Mouse (Mus musculus) liver, adult 2 months (tissue): ENCODE measurements at regions not wholly inside any gene's neighbourhood (a gene's known extent, or its start where the extent isn't known, plus 50 kb on each side); places are given as distances from the start of the nearest gene placed in this dataset.

ENCODE experiments used
- DNase-seq: peaks from one replicate; pipeline ENCODE4 v3.0.0-alpha.2; 2011; ENCODE audit warnings: low read depth, low spot score; ENCODE audit errors: extremely low read depth
- H3K27ac ChIP-seq: fragments of 200-500 bp; replicated peaks from 2 replicates; pipeline ENCODE4 v1.5.1; 2012; ENCODE audit warnings: low read depth, mild to moderate bottlenecking, control low read depth, inconsistent platforms, low read length; ENCODE audit not compliant: insufficient read depth
- H3K27me3 ChIP-seq: fragments of 200-500 bp; 2 replicates; pipeline ENCODE4 v1.6.1; 2012; ENCODE audit warnings: mild to moderate bottlenecking, moderate library complexity, low read length, inconsistent platforms; ENCODE audit not compliant: control insufficient read depth, insufficient read depth
- H3K36me3 ChIP-seq: fragments of 200-500 bp; 2 replicates; pipeline ENCODE4 v1.6.1; 2012; ENCODE audit warnings: low read length, inconsistent platforms; ENCODE audit not compliant: control insufficient read depth, insufficient read depth
- H3K4me1 ChIP-seq: fragments of 200-500 bp; 2 replicates; pipeline ENCODE4 v1.6.1; 2011; ENCODE audit warnings: low read length; ENCODE audit not compliant: control insufficient read depth, insufficient read depth
- H3K4me3 ChIP-seq: fragments of 200-500 bp; 2 replicates; pipeline ENCODE4 v1.5.1; 2011; ENCODE audit warnings: low read depth, mild to moderate bottlenecking, control low read depth, low read length, moderate library complexity; ENCODE audit not compliant: insufficient read depth
- H3K79me2 ChIP-seq: fragments of 200-500 bp; 2 replicates; pipeline ENCODE4 v1.6.1; 2012; ENCODE audit warnings: inconsistent platforms, mild to moderate bottlenecking, low read length, moderate library complexity; ENCODE audit not compliant: control insufficient read depth, insufficient read depth
- H3K9ac ChIP-seq: fragments of 200-500 bp; 2 replicates; pipeline ENCODE4 v1.6.1; 2012; ENCODE audit warnings: low read depth, mild to moderate bottlenecking, control low read depth, inconsistent platforms, low read length
- CTCF ChIP-seq: fragments of 200-500 bp; IDR thresholded peaks from 2 replicates; pipeline ENCODE4 v1.5.1; 2011; ENCODE audit warnings: low read depth, low read length, control low read depth
- POLR2A ChIP-seq: fragments of 200-500 bp; IDR thresholded peaks from 2 replicates; pipeline ENCODE4 v1.6.1; 2011; ENCODE audit warnings: low read length, control low read depth; ENCODE audit not compliant: insufficient read depth; ENCODE audit errors: extremely low read depth
- WGBS: fragments of 180-500 bp; shearing (Covaris S2); methylation state at CpG from one replicate; pipeline ENCODE4 v1.1.7; 2018; 5-methylcytosine and 5-hydroxymethylcytosine counted together

DNA sequence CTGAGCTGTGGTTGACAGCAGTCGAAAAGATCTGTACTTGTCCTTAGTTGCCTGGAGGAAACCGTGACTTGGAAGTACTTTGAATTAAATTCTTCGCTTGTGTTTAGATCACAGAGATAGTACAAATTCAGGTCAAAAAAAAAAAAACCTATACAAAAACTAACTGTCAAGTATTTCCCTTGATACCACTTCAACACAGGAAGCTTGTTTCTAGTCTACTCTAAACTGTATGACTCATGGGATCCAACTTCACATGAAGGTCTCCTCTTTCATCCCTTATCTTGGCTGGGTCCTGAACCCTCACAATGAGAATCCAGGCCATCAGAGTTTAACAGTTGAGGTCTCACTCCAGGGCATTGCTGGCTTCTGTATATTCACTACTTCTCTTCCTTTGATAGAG lies 54.8 kb downstream of the Tmem30b start:
- Histone ChIP-seq H3K4me3 (no peak overlapping the region), H3K79me2 (no peaks in the 10 kb centered on the region), H3K4me1 (no peaks in the 10 kb centered on the region), H3K9ac (no peak overlapping the region), H3K27me3 (no peaks in the 10 kb centered on the region), H3K27ac (no peak overlapping the region), H3K36me3 (no peaks in the 10 kb centered on the region)
- 81% methylated on average over 3 of the region's 3 CpGs for WGBS
- no peak for DNase-seq
- no peak for TF ChIP-seq CTCF
- TF ChIP-seq POLR2A, result no peak

DNA sequence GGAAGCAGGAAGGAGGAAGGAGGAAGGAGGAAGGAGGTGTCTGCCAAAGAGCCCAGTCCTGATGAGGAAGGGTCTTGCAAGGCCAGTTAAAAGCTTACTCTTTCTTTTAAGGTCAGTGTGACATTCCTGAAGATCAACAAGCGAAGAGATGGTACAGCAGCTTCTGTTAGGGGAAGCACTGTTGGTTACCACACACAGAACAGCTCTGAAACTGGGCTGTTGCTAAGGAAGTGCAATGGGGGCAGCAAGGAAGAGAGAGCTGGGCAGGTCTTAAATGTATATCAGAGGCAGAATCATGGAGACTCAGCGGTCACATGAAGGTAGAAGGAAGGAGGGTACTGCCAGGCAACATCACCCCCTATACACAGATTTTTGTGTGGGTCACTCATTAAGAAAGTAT lies 63.3 kb downstream of the Tmem30b start:
- Histone ChIP-seq H3K36me3 (no peaks in the 10 kb centered on the region), H3K79me2 (no peaks in the 10 kb centered on the region), H3K27ac (no peak overlapping the region), H3K4me1 (peaks cover 9% of the 10 kb centered on the region), H3K9ac (no peak overlapping the region), H3K27me3 (no peaks in the 10 kb centered on the region), H3K4me3 (no peak overlapping the region)
- no peak for TF ChIP-seq CTCF
- TF ChIP-seq POLR2A, result no peak
- no peak for DNase-seq
- 91% methylated on average over 2 of the region's 2 CpGs for WGBS

DNA sequence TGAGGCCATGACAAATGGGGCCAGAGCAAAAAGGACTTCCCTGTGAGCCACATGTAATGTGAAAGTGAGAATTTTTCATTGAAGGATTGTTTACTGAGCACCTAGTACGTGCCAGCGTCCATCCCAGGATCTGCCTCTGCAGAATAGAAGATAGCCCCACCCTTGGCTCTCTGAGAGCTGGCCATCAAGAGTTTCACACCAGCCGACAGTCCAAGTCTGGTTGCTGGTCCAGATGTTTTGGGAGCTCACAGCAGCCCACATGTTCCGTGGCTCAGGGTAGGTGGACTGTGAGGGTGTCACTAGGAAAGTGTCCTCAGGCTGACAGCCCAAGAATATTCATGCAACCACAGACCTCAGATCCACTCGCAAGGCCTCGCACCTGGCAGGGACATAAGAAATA lies 63.9 kb downstream of the Tmem30b start:
- WGBS, result 80% methylated on average over 6 of the region's 6 CpGs

GRCm38 (mm10) chr12:73481705-73482104 lies 64.5 kb downstream of the Tmem30b start:
- H3K79me2 ChIP-seq, result no peaks in the 10 kb centered on the region
- 29% methylated on average over 3 of the region's 3 CpGs for WGBS
- no peak for DNase-seq
- H3K27ac ChIP-seq, result no peak overlapping the region
- peaks cover 9% of the 10 kb centered on the region for H3K4me1 ChIP-seq
- no peak overlapping the region for H3K9ac ChIP-seq
- TF ChIP-seq POLR2A, result no peak
- no peak for TF ChIP-seq CTCF
- no peaks in the 10 kb centered on the region for H3K36me3 ChIP-seq
- H3K27me3 ChIP-seq, result no peaks in the 10 kb centered on the region
- H3K4me3 ChIP-seq, result no peak overlapping the region

More for the DNA sequence above, 63.9 kb downstream of the Tmem30b start:
- no peak overlapping the region for H3K4me3 ChIP-seq
- H3K9ac ChIP-seq, result no peak overlapping the region
- H3K79me2 ChIP-seq, result no peaks in the 10 kb centered on the region
- H3K27ac ChIP-seq, result no peak overlapping the region
- H3K36me3 ChIP-seq, result no peaks in the 10 kb centered on the region
- DNase-seq, result no peak
- peaks cover 9% of the 10 kb centered on the region for H3K4me1 ChIP-seq
- no peaks in the 10 kb centered on the region for H3K27me3 ChIP-seq
- no peak for TF ChIP-seq CTCF
- no peak for TF ChIP-seq POLR2A

DNA sequence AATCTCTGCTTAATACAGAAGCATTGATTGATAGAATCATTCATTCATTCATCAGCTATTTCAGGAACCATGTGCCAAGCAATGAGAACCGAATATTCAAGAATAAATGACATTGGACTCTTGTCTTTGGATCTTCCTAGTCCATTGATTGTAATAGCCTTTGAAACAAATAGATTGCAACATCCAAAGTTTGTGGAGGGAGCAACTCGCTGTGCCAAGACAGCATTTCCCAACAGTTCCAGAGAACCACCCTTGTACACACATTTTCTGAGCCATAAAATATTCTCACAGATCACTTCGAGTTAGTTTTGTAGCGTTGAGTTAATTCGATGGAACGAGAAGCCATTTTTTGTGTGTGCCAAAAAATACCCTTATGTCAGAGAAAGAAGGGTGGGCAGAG lies 65.0 kb downstream of the Tmem30b start:
- Histone ChIP-seq H3K36me3 (no peaks in the 10 kb centered on the region), H3K4me1 (peaks cover 9% of the 10 kb centered on the region), H3K79me2 (no peaks in the 10 kb centered on the region), H3K9ac (no peak overlapping the region), H3K27me3 (no peaks in the 10 kb centered on the region), H3K4me3 (no peak overlapping the region), H3K27ac (no peak overlapping the region)
- WGBS, result 24% methylated on average over 6 of the region's 6 CpGs
- TF ChIP-seq POLR2A, result no peak
- no peak for TF ChIP-seq CTCF
- DNase-seq, result peak; percentile 98

- Histone ChIP-seq H3K4me1 (peaks cover 9% of the 10 kb centered on the region), H3K9ac (no peak overlapping the region), H3K27me3 (no peaks in the 10 kb centered on the region), H3K27ac (no peak overlapping the region), H3K79me2 (no peaks in the 10 kb centered on the region), H3K36me3 (no peaks in the 10 kb centered on the region), H3K4me3 (no peak overlapping the region)
- TF ChIP-seq CTCF (no peak), POLR2A (no peak)
- no peak for DNase-seq
- 89% methylated on average over 6 of the region's 6 CpGs for WGBS
These were observed 65.6 kb downstream of the Tmem30b start for GRCm38 (mm10) chr12:73480610-73480971.
